Mouse (Mus musculus): ENCODE data around the gene Pusl1. TPM values are rescaled to one million over a fixed set of nuclear protein-coding genes. Genes with fewer than 3 reads are reported as not detected.

The Pusl1 gene
- polyA plus RNA-seq, 1 experiment: 325 TPM

GRCm38 (mm10) chr4:155838187-155839153 lies 53.1 kb downstream of the Pusl1 start:
- TF ChIP-seq GATA1 (IDR thresholded peaks at IDR 0.05; ENCODE audit: low read length): no peak

Other genes with a start within 250 kb of the Pusl1 start
- gene Gm10563, start 246.4 kb downstream of the Pusl1 start, polyA plus RNA-seq (2012): not detected in 2 replicates
- 0.08 and 0.09 TPM in 2 replicates for gene Mmp23, start 238.4 kb downstream of the Pusl1 start, polyA plus RNA-seq (2012)
- 32.9 and 34.2 TPM in 2 replicates for gene Mib2, start 222.6 kb downstream of the Pusl1 start, polyA plus RNA-seq (2012)
- not detected in 2 replicates for gene Fndc10, start 197.4 kb downstream of the Pusl1 start, polyA plus RNA-seq (2012)
- gene Ssu72, start 187.0 kb downstream of the Pusl1 start, polyA plus RNA-seq (2012): 50.1 and 52.0 TPM in 2 replicates
- 0.73 and 0.79 TPM in 2 replicates for gene Tmem240, start 157.0 kb downstream of the Pusl1 start, polyA plus RNA-seq (2012)
- 83.6 and 88.5 TPM in 2 replicates for gene Atad3a, start 130.7 kb downstream of the Pusl1 start, polyA plus RNA-seq (2012)
- gene Vwa1, start 117.1 kb downstream of the Pusl1 start, polyA plus RNA-seq (2012): 0.16 and 0.17 TPM in 2 replicates
- 0.02 and 0.06 TPM in 2 replicates for gene Tmem88b, start 105.9 kb downstream of the Pusl1 start, polyA plus RNA-seq (2012)
- gene Ankrd65, start 101.3 kb downstream of the Pusl1 start, polyA plus RNA-seq (2012): not detected in 2 replicates
- 21.2 and 27.9 TPM in 2 replicates for gene Mrpl20, start 88.9 kb downstream of the Pusl1 start, polyA plus RNA-seq (2012)
- 41.7 and 52.9 TPM in 2 replicates for gene Ccnl2, start 79.3 kb downstream of the Pusl1 start, polyA plus RNA-seq (2012)
- gene Aurkaip1, start 60.5 kb downstream of the Pusl1 start, polyA plus RNA-seq (2012): 258 and 358 TPM in 2 replicates
- 0.04 and 0.12 TPM in 2 replicates for gene Mxra8, start 52.1 kb downstream of the Pusl1 start, polyA plus RNA-seq (2012)
- 78.6 and 89.0 TPM in 2 replicates for gene Dvl1, start 44.4 kb downstream of the Pusl1 start, polyA plus RNA-seq (2012)
- gene Tas1r3, start 28.4 kb downstream of the Pusl1 start, polyA plus RNA-seq (2012): 0.02 and 0.03 TPM in 2 replicates
- 1.7 and 8.0 TPM in 2 replicates for gene Cptp, start 22.3 kb downstream of the Pusl1 start, polyA plus RNA-seq (2012)
- 22.3 and 26.6 TPM in 2 replicates for gene Ints11, start 22.2 kb downstream of the Pusl1 start, polyA plus RNA-seq (2012)
- gene Acap3, start within 50 bp of the Pusl1 start, polyA plus RNA-seq (2012): 37.5 and 47.6 TPM in 2 replicates
- gene Ube2j2, start 52.0 kb upstream of the Pusl1 start, polyA plus RNA-seq (2012): 179 and 243 TPM in 2 replicates
- 78.3 and 111 TPM in 2 replicates for gene C1qtnf12, start 70.5 kb upstream of the Pusl1 start, polyA plus RNA-seq (2012)
- 6.0 and 6.1 TPM in 2 replicates for gene B3galt6, start 100.9 kb upstream of the Pusl1 start, polyA plus RNA-seq (2012)
- 44.4 and 58.7 TPM in 2 replicates for gene Sdf4, start 101.1 kb upstream of the Pusl1 start, polyA plus RNA-seq (2012)
- 0.60 and 2.3 TPM in 2 replicates for gene Tnfrsf4, start 122.1 kb upstream of the Pusl1 start, polyA plus RNA-seq (2012)
- 0.10 and 0.16 TPM in 2 replicates for gene Tnfrsf18, start 134.4 kb upstream of the Pusl1 start, polyA plus RNA-seq (2012)
- gene Ttll10, start 167.6 kb upstream of the Pusl1 start, polyA plus RNA-seq (2012): not detected in 2 replicates
- 9.5 and 12.0 TPM in 2 replicates for gene 9430015G10Rik, start 218.2 kb upstream of the Pusl1 start, polyA plus RNA-seq (2012)
- 0.17 and 0.23 TPM in 2 replicates for gene Rnf223, start 238.7 kb upstream of the Pusl1 start, polyA plus RNA-seq (2012)